Mouse (Mus musculus) 3134 (cell line): ENCODE results near the gene Kcne1.
A peak's percentile ranks its signal among the peaks of the same experiment; 100 is the strongest.

Experiments
- DNase-seq: peaks from one replicate; pipeline ENCODE4 v3.0.0-alpha.2; 2011; ENCODE audit warnings: low spot score; ENCODE audit not compliant: insufficient read length; ENCODE audit errors: extremely low read depth

Gene Kcne1

GRCm38 (mm10) chr16:92359229-92359628 lies at the start of gene Kcne1:
Kcne1 (minus strand) TSS chr16:92359468.
- no peak for DNase-seq

DNA sequence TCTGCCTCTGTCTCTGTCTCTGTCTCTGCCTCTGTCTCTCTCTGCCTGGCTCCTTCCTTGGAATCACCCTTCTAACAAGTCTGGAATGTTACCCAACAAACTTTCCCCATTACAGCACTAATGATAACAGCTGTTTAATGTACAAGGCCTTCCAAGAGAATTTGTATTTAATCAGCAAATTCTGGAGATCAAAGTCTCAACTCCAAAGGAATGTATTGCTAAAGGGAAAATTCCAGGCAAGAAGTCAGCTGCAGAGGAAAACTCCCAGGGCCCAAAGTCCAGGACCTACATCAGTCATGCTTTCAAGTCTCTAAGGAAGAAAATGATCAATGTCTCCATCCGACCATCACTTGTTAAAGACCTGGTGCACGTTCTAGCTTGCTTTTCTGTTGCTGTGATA lies 48.6 kb upstream of the Kcne1 start:
- no peak for DNase-seq

GRCm38 (mm10) chr16:92404141-92404540 lies 44.9 kb upstream of the Kcne1 start:
- no peak for DNase-seq

- no peak for DNase-seq
These were observed 43.8 kb upstream of the Kcne1 start for GRCm38 (mm10) chr16:92403069-92403468.

DNA sequence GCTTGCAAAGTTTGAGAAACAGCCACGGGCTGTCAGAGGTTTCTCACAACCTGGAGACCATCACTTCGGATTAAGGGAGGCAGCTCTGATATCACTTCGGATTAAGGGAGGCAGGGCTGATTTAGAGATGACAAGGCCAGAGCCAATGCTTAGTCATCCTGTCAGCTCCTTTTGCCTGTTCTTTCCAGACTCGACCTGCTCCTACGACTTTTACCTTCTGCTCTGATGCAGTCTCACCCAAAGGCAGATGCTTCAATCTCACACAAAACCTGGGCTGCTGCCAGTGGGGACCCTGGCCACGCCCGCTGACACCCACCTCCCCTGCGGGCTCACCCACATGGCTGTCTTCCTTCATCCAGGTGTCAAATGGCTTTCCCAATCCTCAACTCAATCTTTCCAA lies 42.9 kb upstream of the Kcne1 start:
- DNase-seq: peak; percentile 32

GRCm38 (mm10) chr16:92401206-92401605 lies 41.9 kb upstream of the Kcne1 start:
- no peak for DNase-seq

DNA sequence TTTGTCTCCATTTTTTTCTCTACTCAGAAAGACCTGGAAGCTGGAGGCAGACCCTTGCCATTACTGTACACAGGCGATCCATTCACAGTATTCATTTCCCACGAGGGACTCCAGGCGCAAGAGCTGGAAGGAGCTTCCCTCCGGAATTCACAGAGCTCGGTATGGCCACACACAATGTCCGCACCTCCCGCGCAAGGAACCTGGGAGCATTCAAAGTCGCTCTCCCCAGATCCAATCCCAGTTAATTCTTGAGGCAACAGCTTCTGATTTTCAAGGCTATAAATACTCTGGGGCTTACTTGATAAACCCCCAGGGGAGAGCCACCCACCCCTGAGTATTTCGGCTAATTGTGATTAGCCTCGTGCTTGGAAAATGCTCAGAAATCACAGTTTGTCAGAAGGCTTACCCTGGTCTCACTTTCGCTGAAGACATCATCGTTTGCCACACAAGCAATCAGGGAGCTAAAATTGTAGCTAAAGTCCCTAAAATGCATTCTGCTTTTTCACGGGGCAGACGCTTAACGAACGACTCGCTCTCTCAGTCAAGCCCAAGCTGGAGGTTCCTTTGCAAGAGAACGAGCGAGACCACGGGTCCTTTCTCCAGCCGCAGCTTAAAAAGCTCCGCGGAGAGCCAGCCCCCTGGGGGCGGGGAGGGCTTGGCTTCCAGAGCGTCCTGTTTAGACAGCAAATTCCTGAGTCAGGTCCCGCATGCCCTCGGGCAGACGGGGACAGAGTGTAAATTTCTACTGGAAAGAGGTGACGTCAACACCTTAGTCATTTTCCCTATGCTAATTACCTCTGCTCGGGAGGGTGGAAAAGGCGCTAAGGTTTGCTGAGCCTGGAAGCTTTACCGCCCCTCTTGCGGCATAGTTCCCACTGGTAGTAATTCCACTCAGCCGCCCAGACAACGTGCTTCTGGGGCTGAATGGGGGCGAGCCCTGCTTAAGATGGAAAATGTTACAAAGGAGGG lies 40.5 kb upstream of the Kcne1 start:
- DNase-seq: peak; percentile 90

GRCm38 (mm10) chr16:92398574-92399118 lies 39.4 kb upstream of the Kcne1 start:
- peak; percentile 68 for DNase-seq

GRCm38 (mm10) chr16:92397745-92398573 lies 38.7 kb upstream of the Kcne1 start:
- no peak for DNase-seq

- DNase-seq: no peak
These were observed 34.5 kb upstream of the Kcne1 start for GRCm38 (mm10) chr16:92393732-92394131.

GRCm38 (mm10) chr16:92387692-92388091 lies 28.4 kb upstream of the Kcne1 start:
- no peak for DNase-seq

GRCm38 (mm10) chr16:92385062-92385461 lies 25.8 kb upstream of the Kcne1 start:
- DNase-seq: no peak

DNA sequence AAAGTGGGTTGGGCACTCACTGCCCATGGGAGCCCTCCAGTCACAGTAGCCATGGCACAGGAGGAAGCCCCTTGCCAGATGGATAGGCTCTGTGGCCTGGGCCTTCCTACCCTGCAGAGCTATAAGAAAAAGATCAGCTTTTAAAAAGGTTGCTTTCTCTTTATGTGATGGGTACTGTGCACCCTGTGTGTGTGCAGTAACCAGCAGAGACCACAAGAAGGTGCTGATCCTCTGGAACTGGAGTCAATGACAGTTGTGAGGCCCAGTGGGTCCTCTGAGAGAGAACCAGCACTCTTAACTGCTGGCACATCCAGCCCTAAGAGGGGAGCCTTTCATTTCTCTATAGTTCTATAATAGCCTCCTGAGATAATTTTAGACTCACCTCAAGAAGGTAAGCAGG lies 24.1 kb upstream of the Kcne1 start:
- DNase-seq: no peak

GRCm38 (mm10) chr16:92382508-92382907 lies 23.2 kb upstream of the Kcne1 start:
- no peak for DNase-seq

DNA sequence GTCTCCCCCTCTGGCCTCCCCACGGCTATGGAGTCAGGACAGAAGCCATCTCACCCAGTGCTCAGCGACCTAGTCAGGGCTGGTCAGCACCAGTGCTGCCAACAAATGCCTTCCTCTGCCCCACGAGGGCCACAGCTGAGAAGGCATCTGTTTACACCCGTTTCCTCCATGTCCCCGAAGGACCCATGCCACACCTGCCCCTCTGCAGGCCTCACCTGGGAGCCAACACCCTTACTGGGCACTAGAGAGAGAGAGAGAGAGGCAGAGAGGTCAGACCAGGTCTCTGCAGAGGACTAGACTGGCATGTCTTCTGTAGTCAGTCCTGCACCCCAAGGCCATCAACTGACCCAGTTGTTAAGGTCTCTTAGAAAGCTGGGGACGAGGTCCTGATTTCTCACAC lies 21.8 kb upstream of the Kcne1 start:
- DNase-seq: no peak

DNA sequence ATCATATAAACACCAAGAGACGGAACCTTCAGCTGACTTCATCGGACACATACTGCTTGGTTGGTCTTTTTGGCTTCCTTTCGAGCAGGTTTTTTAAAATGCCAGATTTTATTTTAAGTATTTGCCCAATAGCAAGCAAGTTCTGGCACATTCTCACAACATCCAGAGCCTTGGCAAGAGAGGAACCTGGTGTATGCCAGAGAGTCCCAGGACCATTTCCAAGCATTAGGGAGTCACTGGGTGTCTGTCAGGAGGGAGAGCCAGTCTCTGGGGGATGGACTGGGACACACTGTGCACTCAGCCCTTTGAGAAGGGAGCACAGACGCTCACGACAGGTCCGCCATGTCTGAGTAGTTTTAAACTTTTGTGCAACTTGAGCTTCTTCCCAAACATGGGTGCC lies 17.7 kb upstream of the Kcne1 start:
- DNase-seq: no peak

DNA sequence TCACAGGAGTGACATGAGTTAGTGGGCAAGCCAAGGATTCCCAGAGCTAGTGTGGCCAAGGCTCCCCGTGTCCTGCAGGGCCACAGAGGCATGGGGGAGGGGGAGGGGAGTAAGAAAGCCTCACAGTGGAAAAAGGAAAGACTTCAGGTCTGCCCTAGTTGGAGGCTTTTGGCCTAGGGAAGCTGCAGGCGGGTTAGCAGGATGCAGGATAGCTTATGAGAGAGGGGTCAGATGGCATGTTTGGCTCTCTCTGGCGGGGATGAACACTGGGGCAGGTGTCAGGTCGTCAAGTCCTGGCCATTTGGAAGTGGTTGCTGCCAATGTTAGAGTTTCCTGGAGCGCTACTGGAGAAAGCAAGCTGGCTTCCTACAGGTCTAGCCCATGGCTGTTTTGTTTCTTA lies 12.4 kb upstream of the Kcne1 start:
- DNase-seq: no peak

DNA sequence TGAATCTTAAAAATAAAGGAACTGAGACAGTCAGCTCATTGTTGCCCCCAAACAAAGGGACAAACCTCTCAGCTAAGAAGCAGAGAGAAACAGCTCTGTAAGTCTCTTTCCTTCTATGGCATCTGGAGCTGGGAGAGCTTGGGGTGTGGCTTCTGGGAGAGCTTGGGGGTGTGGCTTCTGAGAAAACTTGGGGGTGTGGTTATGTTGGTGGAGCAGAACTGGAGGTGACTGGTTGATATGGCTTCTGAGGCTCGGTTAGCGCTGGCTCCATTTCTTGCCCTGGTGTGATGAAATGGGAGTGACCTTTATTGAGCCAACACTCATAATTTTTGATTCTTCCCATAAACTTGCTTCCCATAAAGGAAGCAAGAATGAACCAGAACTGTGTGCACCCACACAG lies 10.0 kb upstream of the Kcne1 start:
- DNase-seq: peak; percentile 32

- no peak for DNase-seq
These were observed 6.2 kb upstream of the Kcne1 start for GRCm38 (mm10) chr16:92365477-92365876.

DNA sequence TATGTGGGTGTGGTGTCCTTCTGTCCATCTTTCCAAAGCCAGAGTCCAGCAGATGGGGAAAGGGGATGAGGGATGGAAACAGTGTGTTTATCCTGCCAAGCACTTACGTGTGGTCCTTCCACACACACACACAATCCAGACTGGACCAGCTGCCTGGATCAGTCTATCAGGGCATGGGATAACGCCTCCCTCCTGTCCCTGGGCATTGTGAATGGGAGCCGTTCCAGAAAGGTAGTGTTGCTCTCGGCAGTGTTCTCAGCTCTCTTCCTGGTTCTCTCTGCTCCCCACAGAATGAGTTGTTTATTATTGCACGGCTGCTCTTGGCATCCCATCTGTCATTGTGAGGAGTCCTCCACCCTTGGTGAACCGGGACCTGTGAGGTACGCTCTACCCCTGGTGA lies 1.4 kb upstream of the Kcne1 start:
- no peak for DNase-seq

GRCm38 (mm10) chr16:92358734-92359133 lies 534 bp downstream of the Kcne1 start:
- DNase-seq: no peak
